Mouse (Mus musculus) brain, embryonic 14.5 days (tissue): ENCODE data around the gene Btnl2.

ENCODE experiments used
- CTCF ChIP-seq: fragments of 200-500 bp; IDR thresholded peaks from 2 replicates; pipeline ENCODE4 v1.5.1; 2012; ENCODE audit warnings: inconsistent platforms, mild to moderate bottlenecking, moderate library complexity, borderline replicate concordance; ENCODE audit not compliant: insufficient read depth, insufficient read length; ENCODE audit errors: extremely low read depth
- POLR2A ChIP-seq: fragments of 200-500 bp; IDR thresholded peaks from 2 replicates; pipeline ENCODE4 v1.6.1; 2012; ENCODE audit warnings: mild to moderate bottlenecking, inconsistent platforms, borderline replicate concordance; ENCODE audit not compliant: poor library complexity, insufficient read depth, insufficient read length, severe bottlenecking; ENCODE audit errors: extremely low read depth

- TF ChIP-seq CTCF (no peak), POLR2A (no peak)
Observed at GRCm38 (mm10) chr17:34377450-34378209, 23.0 kb downstream of the Btnl2 start.
